Mouse (Mus musculus): Measurements from ENCODE around the gene Mat2a.

GRCm38 (mm10) chr6:72479645-72480421, 40.5 kb upstream of the Mat2a start:
- no peak for TF ChIP-seq CTCF (IDR thresholded peaks at IDR 0.05)
- no peak for TF ChIP-seq EP300 (IDR thresholded peaks at IDR 0.05)

Measured in lung, postnatal 0 days (tissue).